Mouse (Mus musculus): Measurements from ENCODE around the gene C130032M10Rik.
"Not testable (repeated sequence)": the region's sequence is repeated elsewhere in the genome, so short reads cannot be mapped to it uniquely, and the experiment has no call there.

The C130032M10Rik gene

GRCm38 (mm10) chr9:114518812-114519477 lies 3.4 kb downstream of the C130032M10Rik start:
- DNase-seq (ENCODE audit: low read depth, low spot score) = no peak

- DNase-seq (ENCODE audit: low read depth, low spot score) = not testable (repeated sequence)
Measured at GRCm38 (mm10) chr9:114520529-114520928, 5.0 kb downstream of the C130032M10Rik start.

GRCm38 (mm10) chr9:114522041-114522440 lies 6.5 kb downstream of the C130032M10Rik start:
- DNase-seq (ENCODE audit: low read depth, low spot score) = no peak

DNA sequence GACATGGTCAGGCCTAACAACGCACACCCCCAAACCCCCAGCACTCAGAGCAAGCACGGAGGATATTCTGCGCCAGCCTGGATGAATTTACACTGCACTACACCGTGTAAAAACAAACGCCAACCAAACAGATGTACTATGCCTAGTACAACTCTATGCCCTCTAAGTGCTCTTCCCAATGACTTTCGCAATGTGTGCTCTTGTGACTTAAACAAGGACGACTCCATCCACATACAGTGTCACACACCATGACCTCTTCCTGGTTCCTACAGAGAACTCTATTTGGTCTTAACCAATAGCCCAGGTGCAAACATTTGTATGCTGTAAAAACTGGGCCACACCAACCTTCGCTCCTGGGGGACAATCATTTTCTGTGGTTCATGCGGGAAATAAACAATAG lies 7.0 kb downstream of the C130032M10Rik start:
- no peak for DNase-seq (ENCODE audit: low read depth, low spot score)

DNA sequence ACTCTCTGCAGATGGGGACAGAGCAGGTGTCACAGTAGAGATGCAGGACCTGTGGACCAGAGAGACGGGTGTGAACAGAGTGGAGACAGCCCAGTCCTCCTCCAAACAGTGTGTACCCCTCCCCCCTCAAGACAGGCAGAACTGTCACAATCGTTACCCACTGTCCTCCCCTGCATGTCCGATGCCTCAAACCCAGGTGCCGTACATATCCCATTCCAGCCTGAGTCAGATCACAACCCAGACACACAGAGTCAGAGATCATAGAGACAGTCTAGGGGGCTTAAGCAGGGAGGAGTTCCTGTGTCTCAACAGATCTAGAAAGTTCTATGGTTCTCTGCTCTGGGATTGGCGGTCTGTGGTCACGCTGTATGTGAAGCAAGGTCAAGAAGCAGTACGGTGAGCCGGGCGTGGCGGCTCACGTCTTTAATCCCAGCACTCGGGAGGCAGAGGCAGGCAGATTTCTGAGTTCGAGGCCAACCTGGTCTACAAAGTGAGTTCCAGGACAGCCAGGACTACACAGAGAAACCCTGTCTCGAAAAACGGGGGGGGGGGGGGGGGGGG lies 9.7 kb downstream of the C130032M10Rik start:
- no peak for DNase-seq (ENCODE audit: low read depth, low spot score)

DNA sequence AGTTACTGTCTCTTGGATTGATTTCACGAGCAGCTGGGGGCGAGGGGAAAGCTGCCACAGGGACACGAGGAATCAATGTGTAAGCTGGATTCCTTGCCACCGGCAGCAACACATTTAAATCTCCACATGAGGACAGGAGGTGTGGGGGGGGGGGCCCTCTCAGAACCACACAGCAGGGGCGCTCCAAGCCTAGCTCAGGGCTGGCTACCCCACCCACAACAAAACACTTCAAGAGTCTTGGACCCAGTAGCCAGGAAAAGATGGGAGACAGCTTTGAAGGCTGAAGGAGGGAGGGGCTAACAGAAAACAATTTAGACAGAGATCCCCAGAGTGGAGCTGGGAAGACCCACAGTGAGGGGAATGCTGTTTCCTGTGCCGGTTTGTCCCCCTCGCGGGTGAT lies 10.4 kb downstream of the C130032M10Rik start:
- no peak for DNase-seq (ENCODE audit: low read depth, low spot score)

DNA sequence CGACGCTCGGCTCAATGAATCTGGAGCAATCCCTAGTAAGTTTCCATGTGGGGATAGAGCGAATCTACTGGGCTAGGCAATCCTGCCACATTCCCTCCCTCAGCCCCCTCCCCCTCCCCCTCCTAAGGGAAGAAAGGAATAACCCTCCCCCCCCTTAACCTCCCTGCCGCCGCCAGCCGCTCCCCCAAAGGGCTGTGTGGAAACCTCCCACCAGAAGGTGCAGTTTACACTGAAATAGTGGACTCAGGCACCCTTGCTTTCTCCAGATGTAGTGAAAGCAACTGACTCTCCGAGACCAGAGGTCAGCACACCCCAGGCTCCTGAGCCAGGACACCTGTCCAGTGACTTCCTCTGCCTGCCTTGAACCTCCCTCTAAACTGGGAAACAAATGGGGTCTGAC lies 11.1 kb downstream of the C130032M10Rik start:
- no peak for DNase-seq (ENCODE audit: low read depth, low spot score)

GRCm38 (mm10) chr9:114527085-114527484 lies 11.6 kb downstream of the C130032M10Rik start:
- peak; percentile 64 for DNase-seq (ENCODE audit: low read depth, low spot score)

DNA sequence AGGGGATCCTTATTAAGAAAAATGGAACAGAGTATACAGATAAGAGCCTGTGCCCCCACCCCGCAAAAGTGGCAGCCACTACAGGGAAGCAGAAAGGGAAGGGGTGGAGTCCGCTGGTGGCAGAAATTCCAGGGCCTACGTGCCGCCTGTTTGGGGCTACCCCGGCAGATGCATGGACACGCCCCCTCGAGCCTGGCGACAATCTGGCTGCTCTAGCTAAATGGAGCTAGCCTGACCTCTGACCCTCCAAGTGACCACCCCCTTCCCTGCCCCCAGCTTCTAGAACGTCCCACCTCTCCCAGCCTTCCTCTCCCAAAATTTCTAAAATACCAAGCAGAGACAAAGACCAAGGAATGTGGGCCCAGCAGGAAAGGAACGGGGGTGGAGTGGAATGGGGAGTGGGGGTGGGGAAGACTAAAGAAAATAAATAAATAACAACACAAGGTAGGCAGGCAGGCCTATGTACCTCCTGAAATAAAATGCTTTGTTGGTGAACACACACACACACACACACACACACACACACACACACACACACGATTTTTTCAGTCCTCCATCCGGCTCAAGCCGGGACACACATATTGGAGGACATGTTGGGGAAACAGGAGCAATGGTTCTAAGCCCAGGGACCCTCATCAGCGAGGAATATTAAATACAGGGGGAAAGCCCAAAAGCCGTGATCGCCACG lies 12.6 kb downstream of the C130032M10Rik start:
- DNase-seq (ENCODE audit: low read depth, low spot score) = no peak

- DNase-seq (ENCODE audit: low read depth, low spot score) = no peak
Measured at GRCm38 (mm10) chr9:114528680-114529048, 13.2 kb downstream of the C130032M10Rik start.

DNA sequence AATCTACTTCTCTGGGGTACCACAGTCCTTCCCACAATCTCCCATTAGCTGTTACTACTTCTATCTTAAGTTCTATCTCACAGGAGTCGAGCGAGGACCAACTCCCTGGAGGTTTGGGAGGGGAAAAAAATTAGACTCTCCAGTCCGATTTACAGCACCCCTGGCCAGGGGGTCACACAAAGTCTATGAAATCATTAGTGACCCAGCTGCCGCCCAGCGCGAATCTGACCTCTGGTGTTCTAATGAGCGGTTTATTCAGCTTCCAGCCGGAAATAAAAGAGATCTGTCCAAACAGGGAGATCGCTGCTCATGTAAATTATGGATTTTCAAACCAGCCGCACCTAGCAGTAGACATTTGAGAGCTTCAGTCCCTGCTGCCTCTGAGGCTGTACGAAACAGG lies 15.8 kb downstream of the C130032M10Rik start:
- DNase-seq (ENCODE audit: low read depth, low spot score) = no peak

DNA sequence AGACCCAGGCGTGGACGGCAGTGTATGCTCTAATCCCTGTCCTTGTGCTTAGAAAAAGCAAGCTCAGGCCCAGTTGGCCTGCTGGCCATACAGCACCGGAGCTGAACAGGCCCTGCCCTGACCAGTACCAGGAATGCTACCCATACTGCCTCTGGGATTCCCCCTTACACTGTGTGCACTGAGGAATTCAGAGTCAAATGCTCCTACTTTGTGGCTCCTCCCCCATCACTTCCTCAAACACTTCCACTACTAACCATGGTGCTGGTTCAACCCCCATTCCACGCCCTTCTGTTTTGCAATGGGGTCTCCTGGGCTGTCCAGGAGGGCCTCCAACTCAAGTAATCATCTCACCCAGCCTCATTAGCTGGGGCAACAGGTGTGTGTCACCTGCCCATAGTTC lies 18.4 kb downstream of the C130032M10Rik start:
- DNase-seq (ENCODE audit: low read depth, low spot score) = no peak

- no peak for DNase-seq (ENCODE audit: low read depth, low spot score)
Measured at GRCm38 (mm10) chr9:114534747-114535517, 19.4 kb downstream of the C130032M10Rik start.

GRCm38 (mm10) chr9:114536628-114537027 lies 21.1 kb downstream of the C130032M10Rik start:
- DNase-seq (ENCODE audit: low read depth, low spot score) = no peak

GRCm38 (mm10) chr9:114538996-114539563 lies 23.6 kb downstream of the C130032M10Rik start:
- DNase-seq (ENCODE audit: low read depth, low spot score) = no peak

DNA sequence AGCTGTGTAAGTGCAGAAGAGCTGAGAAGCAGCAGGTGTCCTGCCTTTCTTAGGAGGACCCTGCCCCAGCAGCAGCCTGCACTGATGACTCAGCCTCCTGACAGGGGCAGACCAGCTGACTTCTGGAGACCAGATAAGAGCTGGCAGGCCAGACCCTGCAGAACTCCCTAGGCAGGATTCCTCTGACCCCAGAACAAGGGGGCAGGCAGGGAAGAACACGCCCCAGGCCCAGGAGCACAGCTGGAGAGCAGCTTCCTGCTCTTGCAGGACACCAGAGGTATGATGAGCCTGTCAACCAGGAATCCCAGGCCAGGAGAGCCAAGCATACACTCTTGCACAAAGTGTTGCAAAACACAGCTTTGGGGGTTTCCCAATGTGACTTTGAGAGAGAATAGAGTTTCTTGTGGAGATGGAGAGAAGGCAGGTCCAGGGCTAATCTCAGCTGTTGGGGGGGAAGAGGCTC lies 25.8 kb downstream of the C130032M10Rik start:
- no peak for DNase-seq (ENCODE audit: low read depth, low spot score)

DNA sequence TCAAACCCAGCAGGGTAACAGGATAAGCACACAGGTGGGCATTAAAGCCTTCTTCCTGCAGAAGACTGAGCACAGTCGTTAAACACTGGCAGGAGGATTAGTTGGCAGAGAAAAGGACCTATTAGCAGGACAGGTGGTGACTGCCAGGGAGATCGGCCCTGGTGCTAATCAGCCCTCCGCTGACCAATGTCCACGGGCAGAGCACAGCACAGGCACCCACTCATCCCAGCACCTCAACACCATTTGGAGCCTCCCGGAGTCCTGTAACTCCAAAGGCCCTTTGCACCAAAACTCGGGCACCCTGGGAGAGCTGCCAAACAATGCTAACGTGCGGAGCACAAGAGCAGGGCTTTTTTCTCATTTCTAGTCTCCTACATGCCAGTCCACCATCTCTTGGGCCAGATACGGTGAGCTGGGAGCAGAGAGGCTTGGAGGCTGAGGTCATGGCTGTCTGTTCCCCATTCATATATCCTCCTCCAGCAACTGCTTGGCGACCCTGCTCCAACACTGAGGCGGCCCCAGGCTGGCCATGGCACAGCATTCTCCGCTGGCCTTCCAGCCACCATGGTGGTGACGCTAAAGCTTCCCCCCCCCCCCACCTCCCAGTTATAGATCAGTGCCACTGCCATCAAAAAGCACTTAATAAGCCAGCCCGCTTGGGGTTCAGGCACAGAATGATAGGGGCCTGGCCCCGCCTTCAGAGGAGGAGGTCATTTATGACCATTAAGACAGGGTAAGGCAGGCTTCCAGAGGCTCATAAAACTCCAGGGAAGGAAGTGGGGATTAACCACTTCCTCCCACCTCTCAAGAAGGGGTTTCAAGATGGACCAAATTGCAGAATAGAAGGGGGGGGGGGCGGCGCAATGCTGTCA lies 28.6 kb downstream of the C130032M10Rik start:
- DNase-seq (ENCODE audit: low read depth, low spot score) = no peak

- no peak for DNase-seq (ENCODE audit: low read depth, low spot score)
Measured at GRCm38 (mm10) chr9:114544754-114545393, 29.4 kb downstream of the C130032M10Rik start.

DNA sequence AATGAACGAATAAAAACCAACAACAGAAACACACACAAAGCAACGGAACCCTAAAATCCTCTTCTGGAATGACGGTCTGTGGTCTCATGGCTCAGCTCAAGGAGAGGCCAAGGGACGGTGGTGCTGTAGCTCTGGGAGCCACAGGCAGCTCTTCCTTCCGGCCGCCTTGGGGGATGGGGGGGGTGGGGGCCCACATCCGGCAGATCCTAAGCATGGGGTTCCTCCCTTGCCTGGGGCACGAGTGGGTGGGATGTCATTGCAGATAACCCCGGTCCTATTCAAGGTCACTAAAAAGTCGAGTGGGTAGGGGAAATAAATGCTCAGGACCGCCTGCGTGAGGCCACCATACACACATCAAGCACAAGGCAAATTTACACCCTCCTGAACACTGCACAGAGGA lies 31.3 kb downstream of the C130032M10Rik start:
- peak; percentile 69 for DNase-seq (ENCODE audit: low read depth, low spot score)

- DNase-seq (ENCODE audit: low read depth, low spot score) = peak; percentile 13
Measured at GRCm38 (mm10) chr9:114547643-114548077, 32.2 kb downstream of the C130032M10Rik start.
